Mouse (Mus musculus): Measurements from ENCODE around the gene Gm2916.
"Not testable (repeated sequence)": the region's sequence is repeated elsewhere in the genome, so short reads cannot be mapped to it uniquely, and the experiment has no call there.

Gm2916 gene

GRCm38 (mm10) chr14:3883872-3884271 lies at the start of gene Gm2916:
Gene Gm2916, plus strand, starts transcription at chr14:3884172.
- not testable (repeated sequence) for DNase-seq (ENCODE audit: low spot score)

GRCm38 (mm10) chr14:3845945-3846344 lies 38.0 kb upstream of the Gm2916 start, which contains the start of gene Gm3033:
Gene Gm3033, plus strand, starts transcription at chr14:3846245.
- not testable (repeated sequence) for DNase-seq (ENCODE audit: low spot score)

- DNase-seq (ENCODE audit: low spot score) = not testable (repeated sequence)
These were observed 47.5 kb downstream of the Gm2916 start, which contains the start of gene Gm3029 for GRCm38 (mm10) chr14:3931456-3931855. Gene Gm3029, plus strand, starts transcription at chr14:3931756.

- DNase-seq (ENCODE audit: low spot score) = not testable (repeated sequence)
These were observed 79.3 kb downstream of the Gm2916 start, which contains the start of gene Gm3095 for GRCm38 (mm10) chr14:3963247-3963646. Gene Gm3095, plus strand, starts transcription at chr14:3963547.
